Mouse (Mus musculus) liver, embryonic 15.5 days (tissue): ENCODE data around the gene Spon2. TPM values are rescaled to one million over a fixed set of nuclear protein-coding genes. Genes with fewer than 3 reads are reported as not detected.

Experiments
- ATAC-seq: fragments of 200-750 bp; cut with Nextera tagmentation; 2 replicates; pipeline ENCODE4 v1.8.0; 2017; ENCODE audit warnings: moderate number of reproducible peaks, mild to moderate bottlenecking, moderate library complexity; ENCODE audit not compliant: insufficient read depth
- H3K27ac ChIP-seq: fragments of 300-500 bp; sonication (generic); replicated peaks from 2 replicates; pipeline ENCODE4 v1.5.1; 2015; ENCODE audit warnings: mild to moderate bottlenecking, inconsistent platforms
- H3K27me3 ChIP-seq: fragments of 300-500 bp; sonication (generic); 2 replicates; pipeline ENCODE4 v1.6.1; 2015; ENCODE audit warnings: mild to moderate bottlenecking, inconsistent platforms
- H3K36me3 ChIP-seq: fragments of 300-500 bp; sonication (generic); replicated peaks from 2 replicates; pipeline ENCODE4 v1.6.1; 2015; ENCODE audit warnings: moderate library complexity, mild to moderate bottlenecking, inconsistent platforms
- H3K4me1 ChIP-seq: fragments of 300-500 bp; sonication (generic); replicated peaks from 2 replicates; pipeline ENCODE4 v1.6.1; 2015; ENCODE audit warnings: inconsistent platforms
- H3K4me2 ChIP-seq: fragments of 300-500 bp; sonication (generic); 2 replicates; pipeline ENCODE4 v1.6.1; 2015; ENCODE audit warnings: moderate library complexity, mild to moderate bottlenecking, inconsistent platforms
- H3K4me3 ChIP-seq: fragments of 300-500 bp; sonication (generic); replicated peaks from 2 replicates; pipeline ENCODE4 v1.5.1; 2015; ENCODE audit warnings: mild to moderate bottlenecking, inconsistent platforms
- H3K9ac ChIP-seq: fragments of 300-500 bp; sonication (generic); 2 replicates; pipeline ENCODE4 v1.6.1; 2015; ENCODE audit warnings: moderate library complexity, mild to moderate bottlenecking, inconsistent platforms
- H3K9me3 ChIP-seq: fragments of 300-500 bp; sonication (generic); replicated peaks from 2 replicates; pipeline ENCODE4 v1.6.1; 2016; ENCODE audit warnings: inconsistent platforms
- WGBS: fragments of 180-500 bp; shearing (Covaris S2); methylation state at CpG from one replicate; pipeline ENCODE4 v1.1.7; 2015; ENCODE audit warnings: mixed read lengths; ENCODE audit not compliant: insufficient replicate concordance; 5-methylcytosine and 5-hydroxymethylcytosine counted together
- polyA plus RNA-seq: library from polyadenylated mRNA; unstranded; fragments of >200 nt; fragmentation: Nextera tagmentation; extraction: Ambion mirVana; gene quantifications from 2 replicates; pipeline ENCODE4 v1.2.1, GENCODE M21; 2015

Spon2 gene
- polyA plus RNA-seq, 1 experiment from 2014 or later = 19.5 TPM

DNA sequence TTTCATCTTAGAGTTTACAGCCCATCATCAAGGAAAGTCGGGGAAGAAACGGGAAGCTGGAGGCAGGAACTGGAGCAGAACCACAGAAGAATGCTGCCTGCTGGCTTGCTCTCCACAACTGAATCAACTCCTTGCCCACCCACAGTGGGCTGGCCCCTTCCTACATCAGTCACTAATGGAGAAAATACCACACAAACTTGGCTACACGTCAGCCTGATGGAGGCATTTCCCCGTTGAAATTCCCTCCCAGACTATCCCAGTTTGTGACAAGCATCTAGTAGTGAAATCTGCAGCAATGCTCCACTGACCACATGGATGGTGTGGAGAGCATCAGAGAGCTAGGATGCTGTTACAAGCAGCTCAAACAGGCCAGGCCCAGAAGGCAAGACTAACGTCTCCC is 14.5 kb upstream of the Spon2 start:
- Histone ChIP-seq H3K9me3 (no peaks in the 10 kb centered on the region), H3K36me3 (no peaks in the 10 kb centered on the region), H3K4me2 (no peak overlapping the region), H3K4me3 (no peak overlapping the region), H3K4me1 (peaks cover 4% of the 10 kb centered on the region), H3K9ac (no peak overlapping the region), H3K27me3 (peaks cover 10% of the 10 kb centered on the region), H3K27ac (no peak overlapping the region)
- no peak for ATAC-seq
- 62% methylated on average over 5 of the region's 5 CpGs for WGBS

DNA sequence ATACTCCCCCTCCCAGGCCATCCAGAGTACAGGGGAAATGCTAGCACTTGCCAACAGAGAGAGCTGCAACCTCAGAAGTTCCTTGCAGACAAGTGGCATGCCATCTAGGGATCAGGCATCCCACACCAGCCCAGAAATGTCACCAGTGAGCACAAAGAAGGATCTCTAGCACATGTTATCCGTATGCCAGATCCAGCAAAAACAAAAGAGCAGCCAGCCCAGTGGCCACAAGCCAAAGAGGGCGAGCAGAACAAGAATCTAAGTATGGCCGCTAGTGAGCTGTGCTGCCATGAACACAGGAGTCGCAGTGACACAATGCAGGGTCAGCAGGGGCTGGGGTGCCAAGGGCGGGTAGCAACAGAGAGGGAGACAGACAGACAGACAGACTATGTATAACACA is 12.0 kb upstream of the Spon2 start:
- ATAC-seq = no peak
- Histone ChIP-seq H3K27ac (no peak overlapping the region), H3K9me3 (no peaks in the 10 kb centered on the region), H3K4me1 (no peaks in the 10 kb centered on the region), H3K9ac (no peak overlapping the region), H3K4me3 (no peak overlapping the region), H3K4me2 (no peak overlapping the region), H3K36me3 (no peaks in the 10 kb centered on the region), H3K27me3 (peaks cover 10% of the 10 kb centered on the region)
- 43% methylated on average over 5 of the region's 5 CpGs for WGBS

DNA sequence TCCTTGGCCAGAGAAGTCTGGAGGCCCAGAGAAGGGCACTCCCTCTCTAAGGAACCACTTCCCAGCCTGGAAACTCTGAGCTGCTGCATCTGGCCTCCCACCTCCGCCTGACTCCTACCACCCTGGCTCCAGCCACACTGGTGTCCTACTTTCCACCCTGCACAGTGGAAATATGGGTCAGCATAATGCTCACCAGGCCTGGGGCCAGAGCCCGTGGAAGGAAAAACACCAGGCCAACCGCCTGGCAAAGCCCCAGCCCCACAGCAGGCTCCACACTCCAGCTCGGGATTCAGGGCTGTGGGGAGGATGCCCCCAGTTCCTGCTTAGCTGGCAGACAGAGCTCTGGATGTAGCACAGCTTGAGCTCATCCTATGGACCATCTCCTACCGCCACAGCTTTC is 10.2 kb upstream of the Spon2 start:
- H3K27me3 ChIP-seq = peaks cover 10% of the 10 kb centered on the region
- no peaks in the 10 kb centered on the region for H3K36me3 ChIP-seq
- no peak overlapping the region for H3K4me2 ChIP-seq
- H3K4me1 ChIP-seq = peaks cover 17% of the 10 kb centered on the region
- 58% methylated on average over 5 of the region's 5 CpGs for WGBS
- ATAC-seq = no peak
- no peak overlapping the region for H3K9ac ChIP-seq
- no peaks in the 10 kb centered on the region for H3K9me3 ChIP-seq
- H3K27ac ChIP-seq = no peak overlapping the region
- H3K4me3 ChIP-seq = no peak overlapping the region

DNA sequence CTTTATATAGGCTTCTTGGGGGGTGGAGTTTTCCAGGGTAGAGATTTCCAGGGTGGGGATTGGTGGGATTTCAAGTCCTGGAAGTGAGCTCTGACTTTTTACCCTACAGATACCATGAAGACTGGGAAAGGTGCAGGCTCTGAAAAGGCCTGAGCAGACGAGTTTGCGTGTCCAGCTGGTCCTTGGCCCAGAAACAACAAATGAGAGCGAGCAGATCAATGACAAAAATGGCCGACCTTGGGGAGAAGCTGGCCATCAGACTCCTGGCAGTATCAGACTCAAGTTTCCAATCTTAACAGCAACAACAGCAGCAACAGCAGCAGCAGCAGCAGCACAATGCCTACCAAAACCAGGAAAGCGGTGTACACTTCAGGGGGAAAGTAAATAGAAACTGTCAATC is 7.4 kb upstream of the Spon2 start:
- H3K4me1 ChIP-seq = peaks cover 28% of the 10 kb centered on the region
- no peaks in the 10 kb centered on the region for H3K36me3 ChIP-seq
- no peak overlapping the region for H3K4me2 ChIP-seq
- no peak overlapping the region for H3K9ac ChIP-seq
- no peak overlapping the region for H3K27ac ChIP-seq
- H3K4me3 ChIP-seq = no peak overlapping the region
- H3K27me3 ChIP-seq = peaks cover 10% of the 10 kb centered on the region; the same call in 1 of the 2 replicates
- no peaks in the 10 kb centered on the region for H3K9me3 ChIP-seq
- 75% methylated on average over 5 of the region's 5 CpGs for WGBS
- no peak for ATAC-seq

DNA sequence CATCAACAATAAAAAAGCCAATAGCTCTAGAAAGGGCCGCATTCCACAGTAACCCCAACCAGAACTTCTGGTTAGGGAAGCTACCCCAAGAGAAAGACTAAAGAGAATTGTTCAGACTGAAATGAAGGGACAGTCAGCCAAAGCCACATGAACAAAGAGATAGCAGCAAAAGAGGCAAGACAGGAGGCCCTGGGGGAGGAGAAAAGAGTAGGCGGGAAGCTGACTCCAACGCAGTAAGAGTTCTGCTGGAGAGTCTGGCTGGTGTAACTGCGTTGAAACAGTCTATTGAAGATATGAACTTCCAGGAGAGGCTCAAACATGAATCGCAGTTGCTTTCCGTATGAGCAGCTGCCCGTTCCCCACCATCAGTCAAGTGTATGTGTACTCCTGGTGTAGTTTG is 6.2 kb upstream of the Spon2 start:
- Histone ChIP-seq H3K4me2 (no peak overlapping the region; the same call in 1 of the 2 replicates), H3K4me3 (no peak overlapping the region), H3K4me1 (peaks cover 40% of the 10 kb centered on the region), H3K36me3 (no peaks in the 10 kb centered on the region), H3K27ac (no peak overlapping the region), H3K27me3 (peaks cover 9% of the 10 kb centered on the region; the same call in 1 of the 2 replicates), H3K9me3 (no peaks in the 10 kb centered on the region), H3K9ac (no peak overlapping the region)
- no peak; the same call in 1 of the 2 replicates for ATAC-seq
- WGBS = 55% methylated on average over 7 of the region's 7 CpGs

DNA sequence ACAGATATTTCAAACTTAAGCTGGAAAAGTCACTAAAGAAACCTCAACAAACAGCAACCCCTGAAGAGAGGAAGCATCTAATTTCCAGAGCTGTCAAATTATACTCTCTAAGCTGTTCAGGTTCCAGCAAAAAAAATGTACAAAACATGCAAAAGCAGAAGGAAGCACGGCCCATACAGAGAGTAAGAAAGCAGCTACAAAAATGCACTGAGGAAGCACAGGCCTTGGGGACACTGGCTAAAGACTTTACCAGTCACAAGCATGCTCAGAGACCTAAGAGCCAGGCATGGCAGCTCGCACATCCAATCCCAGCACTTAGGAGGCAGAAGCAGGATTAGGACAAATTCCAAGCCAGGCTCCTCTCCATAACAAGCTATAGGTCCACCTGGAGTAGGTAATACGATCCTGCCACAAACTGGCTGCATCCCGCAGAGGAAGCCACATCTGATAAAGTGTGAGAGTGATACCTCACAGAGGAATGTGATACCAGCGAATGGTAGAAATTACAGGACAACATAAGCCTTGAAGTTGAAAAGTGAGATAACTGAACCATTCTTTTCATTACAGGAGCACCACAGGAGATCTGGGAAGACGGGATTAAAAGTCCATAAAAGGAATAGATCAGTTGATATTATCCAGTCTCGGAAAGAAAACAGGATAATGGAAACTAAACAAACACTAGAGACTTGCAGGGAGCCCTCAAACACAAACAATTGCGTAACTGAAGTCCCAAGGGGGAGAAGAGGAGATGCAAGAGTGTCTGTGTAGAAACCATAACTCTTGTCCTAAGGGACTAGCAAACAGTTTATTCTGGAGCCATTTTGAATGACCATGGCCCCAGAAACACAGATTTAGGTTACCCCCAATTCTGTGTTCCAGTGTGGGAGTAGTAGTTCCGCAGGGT is 4.8 kb upstream of the Spon2 start:
- ATAC-seq = no peak
- no peak overlapping the region for H3K4me2 ChIP-seq
- H3K4me3 ChIP-seq = no peak overlapping the region
- H3K36me3 ChIP-seq = no peaks in the 10 kb centered on the region
- WGBS = 47% methylated on average over 9 of the region's 9 CpGs
- no peak overlapping the region for H3K27ac ChIP-seq
- no peaks in the 10 kb centered on the region for H3K9me3 ChIP-seq
- H3K27me3 ChIP-seq = no peaks in the 10 kb centered on the region
- peaks cover 54% of the 10 kb centered on the region for H3K4me1 ChIP-seq
- H3K9ac ChIP-seq = no peak overlapping the region

DNA sequence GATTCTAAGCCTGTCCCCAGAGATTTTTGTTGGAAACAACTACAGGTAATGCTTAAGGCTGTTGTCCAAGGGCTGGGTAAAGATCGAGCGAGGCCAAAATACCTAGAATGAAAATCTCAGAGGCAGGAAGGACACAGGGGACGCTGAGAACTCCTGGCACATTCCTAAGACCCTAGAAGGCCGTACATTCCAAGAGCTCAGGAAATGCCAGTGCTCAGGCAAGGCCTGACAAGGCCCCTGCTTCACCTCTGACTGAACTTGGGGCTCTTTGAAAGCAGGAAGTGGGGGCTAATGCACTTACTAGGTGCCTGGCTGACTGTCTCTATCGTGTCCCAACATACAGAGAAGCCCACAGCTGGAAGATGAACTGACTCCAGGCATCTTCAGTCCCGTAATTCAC is 4.1 kb upstream of the Spon2 start:
- H3K4me1 ChIP-seq = peaks cover 61% of the 10 kb centered on the region
- no peak overlapping the region for H3K4me3 ChIP-seq
- no peaks in the 10 kb centered on the region for H3K9me3 ChIP-seq
- WGBS = 44% methylated on average over 6 of the region's 6 CpGs
- H3K9ac ChIP-seq = no peak overlapping the region
- H3K27me3 ChIP-seq = no peaks in the 10 kb centered on the region
- H3K27ac ChIP-seq = no peak overlapping the region
- no peaks in the 10 kb centered on the region for H3K36me3 ChIP-seq
- no peak for ATAC-seq
- H3K4me2 ChIP-seq = no peak overlapping the region

DNA sequence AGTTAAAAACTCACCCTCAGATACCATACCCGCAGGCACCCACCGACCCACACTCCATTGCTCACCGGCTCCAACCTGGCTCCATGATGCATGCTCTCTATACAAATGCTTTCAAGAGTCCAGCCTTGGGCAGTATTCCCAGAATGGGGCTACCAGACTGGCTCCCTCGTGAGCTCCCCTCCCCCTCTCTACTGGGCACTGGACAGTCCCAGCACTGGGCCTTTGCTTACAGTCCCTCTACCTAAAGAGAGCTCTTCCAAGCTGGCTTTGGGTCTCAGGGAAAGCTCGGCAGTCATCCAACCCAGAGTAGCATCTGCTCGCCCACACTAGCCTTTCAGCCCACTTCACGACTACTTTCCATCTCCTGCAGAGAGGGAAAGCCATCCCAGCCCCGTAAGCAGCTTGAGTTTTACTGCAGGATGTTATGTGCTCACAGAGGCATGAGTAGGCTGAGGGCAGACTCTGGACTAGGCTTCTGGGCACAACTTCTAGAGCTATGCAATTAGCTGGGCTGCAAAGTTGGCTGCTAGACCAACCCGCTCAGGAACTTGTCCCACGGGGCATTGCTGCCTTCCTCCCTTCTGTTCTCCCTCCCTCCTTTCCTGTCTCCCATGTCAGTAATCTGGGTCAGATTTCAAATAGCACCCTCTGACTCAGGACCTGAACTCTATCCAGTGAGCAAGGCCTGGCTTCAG is 2.2 kb upstream of the Spon2 start:
- ATAC-seq = no peak
- WGBS = 72% methylated on average over 10 of the region's 10 CpGs

DNA sequence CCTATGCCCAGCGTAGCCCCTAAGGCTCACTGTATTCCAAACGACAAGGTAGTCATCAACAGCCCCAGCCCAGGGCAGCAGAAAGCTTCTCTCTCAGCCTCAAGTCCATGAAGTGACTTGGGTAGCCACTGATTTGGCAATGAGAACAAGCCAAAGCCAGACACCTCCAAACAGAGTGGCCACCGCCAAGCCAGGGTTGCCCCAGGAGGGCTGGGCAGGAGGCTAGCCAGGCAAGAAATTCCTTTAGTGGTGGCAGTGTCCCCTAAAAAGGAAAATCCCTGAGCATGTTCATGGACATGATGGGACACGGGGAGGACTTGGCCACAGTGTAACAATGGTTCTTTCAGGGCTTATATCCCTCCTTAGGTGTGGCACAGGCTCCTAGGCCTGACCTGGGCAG is 1.6 kb upstream of the Spon2 start:
- Histone ChIP-seq H3K9ac (no peak overlapping the region), H3K36me3 (no peaks in the 10 kb centered on the region), H3K9me3 (no peaks in the 10 kb centered on the region), H3K4me3 (no peak overlapping the region), H3K4me1 (peaks cover 75% of the 10 kb centered on the region), H3K27me3 (no peaks in the 10 kb centered on the region), H3K4me2 (no peak overlapping the region), H3K27ac (no peak overlapping the region)
- 73% methylated on average over 4 of the region's 4 CpGs for WGBS
- no peak for ATAC-seq

More for the DNA sequence above, 2.2 kb upstream of the Spon2 start:
- Histone ChIP-seq H3K4me3 (no peak overlapping the region), H3K27ac (no peak overlapping the region), H3K4me1 (peaks cover 75% of the 10 kb centered on the region), H3K9ac (no peak overlapping the region), H3K36me3 (no peaks in the 10 kb centered on the region), H3K9me3 (no peaks in the 10 kb centered on the region), H3K4me2 (no peak overlapping the region), H3K27me3 (no peaks in the 10 kb centered on the region)

DNA sequence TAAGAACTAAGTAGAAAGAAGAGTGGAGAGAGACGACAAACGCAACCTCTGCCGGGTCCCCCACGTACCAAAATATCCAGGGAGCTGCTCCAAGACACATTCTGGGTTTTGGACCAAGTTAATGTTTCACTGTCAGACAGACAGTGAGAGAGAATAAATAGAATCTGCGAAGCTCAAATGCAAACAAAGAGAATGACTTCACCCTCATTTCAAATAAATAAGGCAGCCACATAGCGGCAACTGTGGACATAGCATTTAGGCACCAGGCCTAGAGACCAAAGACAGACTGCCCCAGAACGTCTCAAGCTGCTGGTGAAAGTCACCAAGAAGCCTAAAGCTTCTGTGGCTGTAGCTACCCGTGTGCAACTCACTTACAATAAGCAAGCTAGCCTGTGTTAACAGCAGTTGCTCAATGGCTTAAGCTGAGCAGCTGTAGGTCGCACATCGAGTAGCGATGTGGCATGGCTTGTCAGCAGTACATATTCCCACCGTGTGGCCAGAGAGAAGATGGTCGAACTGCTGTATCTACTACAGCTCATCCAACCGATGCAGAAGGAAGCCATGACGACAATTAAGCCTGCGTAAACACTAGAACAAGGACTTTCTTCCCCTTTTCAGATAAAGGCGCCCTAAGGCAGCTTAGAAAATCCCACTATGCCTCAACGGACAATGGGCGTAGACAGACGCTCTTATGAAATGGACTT is 643 bp upstream of the Spon2 start:
- ATAC-seq = no peak; the same call in 1 of the 2 replicates
- no peak overlapping the region for H3K4me3 ChIP-seq
- WGBS = 57% methylated on average over 20 of the region's 20 CpGs
- peak overlapping the region; percentile 66 for H3K4me2 ChIP-seq
- H3K27me3 ChIP-seq = no peaks in the 10 kb centered on the region
- H3K9ac ChIP-seq = no peak overlapping the region
- peak overlapping the region; percentile 81 for H3K27ac ChIP-seq
- H3K36me3 ChIP-seq = 0 out of 2 replicates have a peak, but pooled peaks cover 2% of the 10 kb centered on the region
- no peaks in the 10 kb centered on the region for H3K9me3 ChIP-seq
- peaks cover 66% of the 10 kb centered on the region for H3K4me1 ChIP-seq

DNA sequence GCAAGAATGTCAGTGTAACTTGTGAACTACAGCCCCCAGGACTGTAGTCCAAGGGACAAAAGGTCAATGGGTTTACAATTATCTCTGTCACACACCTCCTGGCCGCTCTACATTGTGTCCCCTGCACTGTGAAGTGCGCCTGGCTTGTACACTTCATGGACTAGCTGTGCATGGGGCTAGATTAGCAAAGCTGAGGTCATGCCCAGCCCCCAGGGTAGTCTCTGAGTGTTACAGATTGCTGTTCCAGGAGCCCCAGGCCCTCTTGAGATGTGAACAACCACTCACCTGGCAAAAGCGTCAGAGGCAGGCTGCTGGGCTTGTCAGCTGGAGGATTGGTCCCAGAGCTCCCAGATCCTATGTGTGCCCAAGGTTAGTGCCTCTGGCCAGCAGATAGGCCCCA is 592 bp downstream of the Spon2 start:
- H3K9ac ChIP-seq = peak overlapping the region; percentile 33; the same call in 1 of the 2 replicates
- peak; percentile 70 for ATAC-seq
- 25% methylated on average over 3 of the region's 3 CpGs for WGBS
- H3K36me3 ChIP-seq = 0 out of 2 replicates have a peak, but pooled peaks cover 3% of the 10 kb centered on the region
- H3K27ac ChIP-seq = peak overlapping the region; percentile 81
- H3K4me3 ChIP-seq = peak overlapping the region; percentile 35
- peaks cover 54% of the 10 kb centered on the region for H3K4me1 ChIP-seq
- no peaks in the 10 kb centered on the region for H3K9me3 ChIP-seq
- H3K4me2 ChIP-seq = peak overlapping the region; percentile 66
- no peaks in the 10 kb centered on the region for H3K27me3 ChIP-seq
